Mouse (Mus musculus) mature B cell (primary cell): ENCODE results near the gene Arhgap36.

ENCODE experiments used
- in situ Hi-C: fragments of 300-500 bp; cut with MboI; formaldehyde crosslinking; loops from 2 replicates; pipeline ENCODE4 v1.14.3; 2019

The Arhgap36 gene

DNA sequence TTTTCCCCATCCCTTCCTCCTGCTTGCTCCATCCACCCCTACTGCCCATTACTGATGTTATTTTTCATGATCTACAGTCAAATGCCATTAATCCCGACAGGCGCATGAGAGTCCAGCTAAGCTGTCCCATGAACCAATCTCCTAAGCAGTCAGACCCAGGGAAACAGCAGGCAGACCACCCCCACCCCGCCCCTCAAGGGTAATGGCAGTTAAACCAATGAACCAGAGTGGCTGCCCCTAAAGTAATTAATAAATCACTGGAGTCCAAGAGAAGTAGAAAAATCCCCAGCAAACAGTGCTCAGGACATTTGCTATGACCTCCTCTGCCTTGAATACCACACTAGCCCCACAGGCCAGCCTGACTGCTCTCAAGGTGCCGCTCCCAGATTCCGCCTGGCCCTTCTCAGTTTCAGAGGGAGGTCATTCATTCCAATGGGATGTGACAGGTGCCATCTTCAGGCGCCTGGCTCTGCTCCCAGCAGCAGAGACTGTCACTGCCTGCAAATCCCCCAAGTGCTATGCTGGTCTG, at the start of gene Arhgap36:
Arhgap36 (plus strand) TSS at position 504 of the 529 bp plus-strand sequence.
- in situ Hi-C loops: no loop called here

DNA sequence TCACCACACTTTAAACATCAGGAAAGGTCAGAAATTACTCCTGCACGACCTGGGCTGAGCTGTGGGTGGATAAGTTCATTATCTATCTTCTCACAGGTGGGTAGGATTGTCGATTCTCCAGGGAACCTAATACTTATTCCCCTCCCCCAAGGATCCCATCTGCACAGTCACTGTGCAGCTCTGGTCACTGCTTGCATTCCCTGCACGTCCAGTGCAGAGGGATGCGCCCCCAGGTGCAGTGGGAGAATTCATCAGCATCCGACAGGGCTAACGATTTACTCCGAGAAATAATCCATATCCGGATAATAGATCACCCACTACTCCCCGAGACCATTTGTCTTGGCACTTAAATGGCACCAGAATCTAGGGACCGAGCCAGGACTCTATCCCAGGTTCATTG, 6.0 kb upstream of the Arhgap36 start:
- in situ Hi-C loops: no loop called here

DNA sequence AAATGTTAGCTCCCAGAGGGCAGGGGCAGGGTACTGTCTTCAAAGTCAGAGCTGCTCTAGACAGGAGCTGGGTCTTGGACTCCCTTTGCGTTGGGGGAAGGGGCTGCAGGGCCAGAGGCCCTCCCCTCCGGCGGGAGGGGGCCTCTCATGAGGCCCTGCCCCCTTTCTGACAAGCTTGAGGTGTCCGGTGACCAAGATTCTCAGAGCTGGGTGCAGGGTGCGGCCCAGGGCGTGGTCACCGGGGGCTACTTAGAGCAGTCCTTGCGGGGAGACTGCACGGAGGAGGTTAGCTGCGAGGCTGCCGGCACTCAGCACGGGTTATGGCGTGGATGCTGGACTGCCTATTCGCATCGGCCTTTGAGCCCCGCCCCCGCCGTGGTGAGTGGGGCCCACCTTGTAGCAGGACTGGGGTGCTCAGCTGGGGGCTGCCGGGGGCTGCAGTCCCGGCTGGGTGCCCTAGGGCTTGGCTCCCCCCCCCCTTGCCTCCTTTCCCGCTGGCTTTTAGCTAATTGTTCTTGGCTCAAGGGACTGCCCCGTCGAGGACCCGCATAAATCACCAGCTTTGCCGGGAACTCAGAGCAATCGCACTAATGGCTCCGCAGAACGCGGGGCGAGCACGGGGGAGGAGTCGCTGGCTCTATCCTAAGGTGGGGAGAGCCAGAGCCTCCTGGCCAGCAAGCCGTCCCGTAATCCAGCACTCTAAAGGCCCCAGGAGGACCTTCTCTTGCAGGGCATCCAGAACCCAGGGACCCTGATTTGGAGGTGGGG, 6.7 kb downstream of the Arhgap36 start:
- in situ Hi-C loops: no loop called here

GRCm38 (mm10) chrX:49479968-49480809, 16.4 kb downstream of the Arhgap36 start:
- in situ Hi-C loops: no loop called here

- in situ Hi-C loops: no loop called here
These were observed 17.1 kb downstream of the Arhgap36 start for GRCm38 (mm10) chrX:49480846-49481245.

GRCm38 (mm10) chrX:49489141-49489540, 25.4 kb downstream of the Arhgap36 start:
- in situ Hi-C loops: no loop called here

- in situ Hi-C loops: no loop called here
These were observed 30.1 kb downstream of the Arhgap36 start for GRCm38 (mm10) chrX:49493739-49494449.
